Mouse (Mus musculus) forebrain, postnatal 0 days (tissue): ENCODE measurements around the gene E2f4. TPM values are rescaled to one million over a fixed set of nuclear protein-coding genes. Genes with fewer than 3 reads are reported as not detected.
A peak's percentile ranks its signal among the peaks of the same experiment; 100 is the strongest.

Source experiments
- ATAC-seq: fragments of 200-750 bp; cut with Nextera tagmentation; 2 replicates; pipeline ENCODE4 v1.8.0; 2017; ENCODE audit warnings: mild to moderate bottlenecking, moderate library complexity
- DNase-seq: peaks from one replicate; pipeline ENCODE4 v3.0.0-alpha.2; 2015
- H3K27ac ChIP-seq: fragments of 300-500 bp; sonication (generic); 2 replicates; pipeline ENCODE4 v1.5.1; 2014; ENCODE audit warnings: low read depth, mild to moderate bottlenecking, antibody characterized with exemption, low read length, moderate library complexity, mixed read lengths
- H3K27me3 ChIP-seq: fragments of 300-500 bp; sonication (generic); 2 replicates; pipeline ENCODE4 v1.6.1; 2014; ENCODE audit warnings: mild to moderate bottlenecking, low read length, mixed read lengths; ENCODE audit not compliant: insufficient read depth
- H3K36me3 ChIP-seq: fragments of 300-500 bp; sonication (generic); 2 replicates; pipeline ENCODE4 v1.6.1; 2014; ENCODE audit warnings: mild to moderate bottlenecking, moderate library complexity; ENCODE audit not compliant: insufficient read depth
- H3K4me1 ChIP-seq: fragments of 300-500 bp; sonication (generic); 2 replicates; pipeline ENCODE4 v1.6.1; 2014; ENCODE audit warnings: antibody characterized with exemption; ENCODE audit not compliant: insufficient read depth
- H3K4me2 ChIP-seq: fragments of 300-500 bp; sonication (generic); 2 replicates; pipeline ENCODE4 v1.6.1; 2014; ENCODE audit warnings: low read depth, mild to moderate bottlenecking, moderate library complexity
- H3K4me3 ChIP-seq: fragments of 300-500 bp; sonication (generic); 2 replicates; pipeline ENCODE4 v1.5.1; 2014; ENCODE audit warnings: low read depth, low read length, mixed read lengths
- H3K9ac ChIP-seq: fragments of 300-500 bp; sonication (generic); 2 replicates; pipeline ENCODE4 v1.6.1; 2014; ENCODE audit warnings: mild to moderate bottlenecking
- H3K9me3 ChIP-seq: fragments of 300-500 bp; sonication (generic); 2 replicates; pipeline ENCODE4 v1.6.1; 2016; ENCODE audit warnings: low read length
- CTCF ChIP-seq: sonication (generic); IDR thresholded peaks from 2 replicates; pipeline ENCODE4 v1.5.1; 2016; ENCODE audit warnings: antibody characterized with exemption, control low read depth, low read depth
- WGBS: fragments of 180-500 bp; shearing (Covaris S2); extraction: QIAGEN DNeasy Blood & Tissue Kit; methylation state at CpG from one replicate; pipeline ENCODE4 v1.1.7; 2014; 5-methylcytosine and 5-hydroxymethylcytosine counted together
- polyA plus RNA-seq: library from polyadenylated mRNA; unstranded; fragments of >200 nt; fragmentation: Nextera tagmentation; extraction: Ambion mirVana; gene quantifications from 2 replicates; pipeline ENCODE4 v1.2.1, GENCODE M21; 2015
- total RNA-seq: library from RNA; depleted of rRNA; stranded (reverse); fragments of >200 nt; gene quantifications from 2 replicates; pipeline ENCODE4 v1.2.3, GENCODE M21; 2014

Gene E2f4
- total and polyA plus RNA-seq, 2 experiments from 2014 or later = 30.6 to 36.7 TPM

DNA sequence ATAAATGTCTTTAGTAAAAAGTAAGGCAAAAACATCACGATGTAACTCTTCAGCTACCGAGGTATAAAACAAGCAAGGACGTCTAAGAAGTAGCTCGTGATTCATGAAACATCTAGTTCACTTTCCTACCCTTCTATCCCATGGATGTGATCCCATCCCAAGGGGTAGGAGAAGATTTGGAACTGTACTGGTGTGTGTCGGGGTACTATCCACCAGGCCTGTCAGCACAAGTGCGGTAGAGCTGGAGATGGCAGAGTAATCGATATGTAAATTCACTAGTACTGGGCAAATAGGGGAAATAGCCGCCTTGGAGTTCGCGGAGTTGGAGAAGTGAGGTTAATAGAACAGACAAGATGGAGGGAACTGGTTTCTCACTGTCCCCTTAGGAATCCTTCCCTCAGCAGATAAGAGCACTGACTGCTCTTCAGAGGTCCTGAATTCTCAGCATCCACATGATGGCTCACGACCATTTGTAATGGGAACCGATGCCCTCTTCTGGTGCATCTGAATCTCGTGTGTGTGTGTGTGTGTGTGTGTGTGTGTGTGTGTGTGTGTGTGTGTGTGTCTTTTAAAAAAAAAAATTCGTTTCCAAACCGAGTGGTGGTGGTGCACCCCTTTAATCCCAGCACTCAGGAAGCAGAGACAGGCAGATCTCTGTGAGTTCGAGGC lies 34.1 kb upstream of the E2f4 start:
- H3K4me3 ChIP-seq = no peak overlapping the region
- no peaks in the 10 kb centered on the region for H3K9me3 ChIP-seq
- 42% methylated on average over 16 of the region's 16 CpGs for whole genome bisulfite sequencing
- TF ChIP-seq CTCF = peak; percentile 34
- DNase-seq (no peak), ATAC-seq (no peak)
- H3K36me3 ChIP-seq = no peaks in the 10 kb centered on the region
- H3K9ac ChIP-seq = no peak overlapping the region
- no peak overlapping the region for H3K4me2 ChIP-seq
- no peak overlapping the region for H3K27ac ChIP-seq
- H3K27me3 ChIP-seq = peaks cover 64% of the 10 kb centered on the region
- H3K4me1 ChIP-seq = no peaks in the 10 kb centered on the region

GRCm38 (mm10) chr8:105264024-105264982 lies 33.2 kb upstream of the E2f4 start, which contains the start of the genes Tradd and Fbxl8:
Gene Tradd (minus strand): TSS chr8:105264609.
Gene Fbxl8 (plus strand): TSS chr8:105264648.
- ATAC-seq (0 out of 2 replicates have a peak, but pooled peaks have one; percentile 8), DNase-seq (no peak)
- 2% methylated on average over 54 of the region's 54 CpGs for WGBS
- Histone ChIP-seq H3K9ac (peak within 1 kb of the TSS; percentile 50), H3K27ac (no peak within 1 kb of the TSS), H3K4me2 (peak within 1 kb of the TSS; percentile 63), H3K4me1 (peaks cover under 1% of the 10 kb centered on the region; the same call in 1 of the 2 replicates), H3K27me3 (peaks cover 61% of the 10 kb centered on the region), H3K36me3 (no peaks in the 10 kb centered on the region), H3K9me3 (no peaks in the 10 kb centered on the region), H3K4me3 (peak within 1 kb of the TSS; percentile 61)
- 0 out of 2 replicates have a peak, but pooled peaks have one; percentile 13 for TF ChIP-seq CTCF

DNA sequence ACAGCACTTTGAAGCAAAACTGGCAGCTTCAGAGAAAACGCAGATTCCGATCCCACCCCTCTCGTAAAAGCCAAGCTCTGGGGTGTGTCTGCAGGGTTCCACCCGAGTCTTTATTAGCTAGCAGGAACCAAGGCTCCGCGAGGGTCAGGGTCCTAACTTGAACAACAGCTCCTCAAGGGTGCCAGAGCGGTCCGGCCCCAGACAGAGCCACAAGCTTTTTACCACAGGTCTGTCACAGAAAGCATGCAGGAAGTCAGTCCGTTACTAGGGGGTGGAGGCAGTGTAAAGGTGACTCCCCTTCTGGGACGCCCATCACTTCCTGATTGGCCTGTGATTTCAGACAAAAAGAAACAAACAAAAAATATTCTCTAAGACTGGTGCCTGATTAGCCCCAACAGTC lies 32.3 kb upstream of the E2f4 start:
- no peak overlapping the region for H3K9ac ChIP-seq
- H3K4me3 ChIP-seq = peak overlapping the region; percentile 61; the same call in 1 of the 2 replicates
- ATAC-seq = no peak
- no peak for DNase-seq
- H3K9me3 ChIP-seq = no peaks in the 10 kb centered on the region
- TF ChIP-seq CTCF = no peak
- peaks cover 4% of the 10 kb centered on the region; the same call in 1 of the 2 replicates for H3K4me1 ChIP-seq
- H3K4me2 ChIP-seq = peak overlapping the region; percentile 63; the same call in 1 of the 2 replicates
- H3K27me3 ChIP-seq = peaks cover 61% of the 10 kb centered on the region
- no peaks in the 10 kb centered on the region for H3K36me3 ChIP-seq
- WGBS = 16% methylated on average over 10 of the region's 10 CpGs
- no peak overlapping the region for H3K27ac ChIP-seq

GRCm38 (mm10) chr8:105266775-105267174 lies 30.7 kb upstream of the E2f4 start:
- Histone ChIP-seq H3K9ac (no peak overlapping the region), H3K27ac (no peak overlapping the region), H3K4me3 (no peak overlapping the region), H3K4me2 (no peak overlapping the region), H3K9me3 (no peaks in the 10 kb centered on the region), H3K27me3 (peaks cover 64% of the 10 kb centered on the region), H3K4me1 (peaks cover 4% of the 10 kb centered on the region; the same call in 1 of the 2 replicates), H3K36me3 (no peaks in the 10 kb centered on the region)
- TF ChIP-seq CTCF = no peak
- WGBS = 9% methylated on average over 13 of the region's 13 CpGs
- ATAC-seq (no peak), DNase-seq (no peak)

GRCm38 (mm10) chr8:105268342-105269074 lies 29.0 kb upstream of the E2f4 start:
- H3K27me3 ChIP-seq = peaks cover 73% of the 10 kb centered on the region
- H3K4me2 ChIP-seq = peak overlapping the region; percentile 85
- H3K4me1 ChIP-seq = peaks cover 4% of the 10 kb centered on the region; the same call in 1 of the 2 replicates
- H3K36me3 ChIP-seq = no peaks in the 10 kb centered on the region
- WGBS = under 1% methylated on average over 65 of the region's 65 CpGs
- no peak overlapping the region for H3K27ac ChIP-seq
- H3K4me3 ChIP-seq = peak overlapping the region; percentile 51
- ATAC-seq (peak; percentile 95), DNase-seq (peak; percentile 97)
- no peaks in the 10 kb centered on the region for H3K9me3 ChIP-seq
- TF ChIP-seq CTCF = no peak
- H3K9ac ChIP-seq = peak overlapping the region; percentile 48

DNA sequence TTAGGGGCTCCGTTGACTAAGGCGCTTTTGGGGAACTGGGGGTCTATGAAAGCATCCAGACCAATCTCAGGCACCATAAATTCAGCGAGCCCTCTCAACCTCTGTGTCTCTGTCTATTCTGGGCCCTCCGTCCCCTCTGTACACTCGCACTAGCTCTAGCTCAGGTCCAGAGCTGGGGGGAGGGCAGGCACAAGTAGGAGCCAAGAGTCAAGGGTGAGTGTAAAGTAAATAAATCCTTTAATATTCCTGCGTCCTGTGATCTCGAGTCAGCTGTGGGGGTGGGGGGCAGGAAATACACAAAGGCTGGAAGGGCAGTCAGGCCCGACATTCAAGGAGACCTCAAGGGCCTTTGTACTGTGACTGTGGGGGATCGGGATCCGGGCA lies 28.4 kb upstream of the E2f4 start:
- no peak for ATAC-seq
- DNase-seq = no peak
- no peak overlapping the region for H3K27ac ChIP-seq
- no peak for TF ChIP-seq CTCF
- peak overlapping the region; percentile 48 for H3K9ac ChIP-seq
- WGBS = 1% methylated on average over 10 of the region's 10 CpGs
- peaks cover 4% of the 10 kb centered on the region; the same call in 1 of the 2 replicates for H3K4me1 ChIP-seq
- H3K36me3 ChIP-seq = no peaks in the 10 kb centered on the region
- peak overlapping the region; percentile 85 for H3K4me2 ChIP-seq
- H3K27me3 ChIP-seq = peaks cover 71% of the 10 kb centered on the region
- peak overlapping the region; percentile 51 for H3K4me3 ChIP-seq
- no peaks in the 10 kb centered on the region for H3K9me3 ChIP-seq
